Mouse (Mus musculus): ENCODE measurements at regions not wholly inside any gene's neighbourhood (a gene's known extent, or its start where the extent isn't known, plus 50 kb on each side); places are given as distances from the start of the nearest gene placed in this dataset.
"Not testable (repeated sequence)": the region's sequence is repeated elsewhere in the genome, so short reads cannot be mapped to it uniquely, and the experiment has no call there.

GRCm38 (mm10) chr11:114483823-114484667, 184.3 kb upstream of the Rpl38 start:
- Histone ChIP-seq H3K9me3 (ENCODE audit: control insufficient read depth, low read length) (no peaks in the 10 kb centered on the region), H3K36me3 (ENCODE audit: control insufficient read depth) (no peaks in the 10 kb centered on the region), H3K27me3 (ENCODE audit: control insufficient read depth) (no peaks in the 10 kb centered on the region; the same call in 1 of the 2 replicates), H3K4me1 (ENCODE audit: control insufficient read depth) (peaks cover 8% of the 10 kb centered on the region), H3K4me3 (replicated peaks) (no peak overlapping the region)
- TF ChIP-seq GATA1 (IDR thresholded peaks at IDR 0.05; ENCODE audit: low read length) (no peak), TAL1 (IDR thresholded peaks at IDR 0.05; ENCODE audit: low read length) (no peak)

- H3K4me3 ChIP-seq (replicated peaks); H3K36me3 ChIP-seq (ENCODE audit: control insufficient read depth); H3K9me3 ChIP-seq (ENCODE audit: control insufficient read depth, low read length); H3K4me1 ChIP-seq (ENCODE audit: control insufficient read depth); H3K27me3 ChIP-seq (ENCODE audit: control insufficient read depth): not testable (repeated sequence)
Measured at GRCm38 (mm10) chr11:114483350-114483749, 185.0 kb upstream of the Rpl38 start.

- TF ChIP-seq GATA1 (IDR thresholded peaks at IDR 0.05; ENCODE audit: low read length) (no peak), TAL1 (IDR thresholded peaks at IDR 0.05; ENCODE audit: low read length) (no peak)
- Histone ChIP-seq H3K27me3 (ENCODE audit: control insufficient read depth) (no peaks in the 10 kb centered on the region; the same call in 1 of the 2 replicates), H3K36me3 (ENCODE audit: control insufficient read depth) (no peaks in the 10 kb centered on the region), H3K4me3 (replicated peaks) (no peak overlapping the region), H3K4me1 (ENCODE audit: control insufficient read depth) (peaks cover 8% of the 10 kb centered on the region), H3K9me3 (ENCODE audit: control insufficient read depth, low read length) (no peaks in the 10 kb centered on the region)
Measured at GRCm38 (mm10) chr11:114482070-114482469, 186.3 kb upstream of the Rpl38 start.

- TF ChIP-seq TAL1 (IDR thresholded peaks at IDR 0.05; ENCODE audit: low read length), result no peak
- TF ChIP-seq GATA1 (IDR thresholded peaks at IDR 0.05; ENCODE audit: low read length), result no peak
- Histone ChIP-seq H3K9me3 (ENCODE audit: control insufficient read depth, low read length) (no peaks in the 10 kb centered on the region), H3K4me1 (ENCODE audit: control insufficient read depth) (peaks cover 8% of the 10 kb centered on the region), H3K36me3 (ENCODE audit: control insufficient read depth) (no peaks in the 10 kb centered on the region), H3K4me3 (replicated peaks) (no peak overlapping the region), H3K27me3 (ENCODE audit: control insufficient read depth) (no peaks in the 10 kb centered on the region)
Measured at GRCm38 (mm10) chr11:114481037-114481436, 187.3 kb upstream of the Rpl38 start.

GRCm38 (mm10) chr11:114480119-114480540, 188.2 kb upstream of the Rpl38 start:
- H3K4me3 ChIP-seq (replicated peaks), result no peak overlapping the region
- no peaks in the 10 kb centered on the region for H3K27me3 ChIP-seq (ENCODE audit: control insufficient read depth)
- H3K4me1 ChIP-seq (ENCODE audit: control insufficient read depth), result peaks cover 1% of the 10 kb centered on the region
- H3K36me3 ChIP-seq (ENCODE audit: control insufficient read depth), result no peaks in the 10 kb centered on the region
- no peaks in the 10 kb centered on the region for H3K9me3 ChIP-seq (ENCODE audit: control insufficient read depth, low read length)
- TF ChIP-seq GATA1 (IDR thresholded peaks at IDR 0.05; ENCODE audit: low read length) (no peak), TAL1 (IDR thresholded peaks at IDR 0.05; ENCODE audit: low read length) (no peak)

GRCm38 (mm10) chr11:114478736-114479135, 189.6 kb upstream of the Rpl38 start:
- no peaks in the 10 kb centered on the region for H3K36me3 ChIP-seq (ENCODE audit: control insufficient read depth)
- TF ChIP-seq TAL1 (IDR thresholded peaks at IDR 0.05; ENCODE audit: low read length) (no peak), GATA1 (IDR thresholded peaks at IDR 0.05; ENCODE audit: low read length) (no peak)
- H3K9me3 ChIP-seq (ENCODE audit: control insufficient read depth, low read length), result no peaks in the 10 kb centered on the region
- H3K4me3 ChIP-seq (replicated peaks), result no peak overlapping the region
- no peaks in the 10 kb centered on the region for H3K27me3 ChIP-seq (ENCODE audit: control insufficient read depth)
- H3K4me1 ChIP-seq (ENCODE audit: control insufficient read depth), result no peaks in the 10 kb centered on the region

GRCm38 (mm10) chr11:114477365-114477764, 191.0 kb upstream of the Rpl38 start:
- no peak overlapping the region for H3K4me3 ChIP-seq (replicated peaks)
- H3K27me3 ChIP-seq (ENCODE audit: control insufficient read depth), result peaks cover 6% of the 10 kb centered on the region
- no peaks in the 10 kb centered on the region for H3K36me3 ChIP-seq (ENCODE audit: control insufficient read depth)
- TF ChIP-seq GATA1 (IDR thresholded peaks at IDR 0.05; ENCODE audit: low read length) (no peak), TAL1 (IDR thresholded peaks at IDR 0.05; ENCODE audit: low read length) (no peak)
- H3K9me3 ChIP-seq (ENCODE audit: control insufficient read depth, low read length), result no peaks in the 10 kb centered on the region
- no peaks in the 10 kb centered on the region for H3K4me1 ChIP-seq (ENCODE audit: control insufficient read depth)

- no peak for TF ChIP-seq TAL1 (IDR thresholded peaks at IDR 0.05; ENCODE audit: low read length)
- TF ChIP-seq GATA1 (IDR thresholded peaks at IDR 0.05; ENCODE audit: low read length), result no peak
- Histone ChIP-seq H3K9me3 (ENCODE audit: control insufficient read depth, low read length) (no peaks in the 10 kb centered on the region), H3K4me1 (ENCODE audit: control insufficient read depth) (no peaks in the 10 kb centered on the region), H3K27me3 (ENCODE audit: control insufficient read depth) (peaks cover 22% of the 10 kb centered on the region), H3K4me3 (replicated peaks) (no peak overlapping the region), H3K36me3 (ENCODE audit: control insufficient read depth) (no peaks in the 10 kb centered on the region)
Measured at GRCm38 (mm10) chr11:114472501-114473260, 195.6 kb upstream of the Rpl38 start.

GRCm38 (mm10) chr11:114468394-114468793, 199.9 kb upstream of the Rpl38 start:
- TF ChIP-seq GATA1 (IDR thresholded peaks at IDR 0.05; ENCODE audit: low read length), result no peak
- TF ChIP-seq TAL1 (IDR thresholded peaks at IDR 0.05; ENCODE audit: low read length), result no peak
- H3K36me3 ChIP-seq (ENCODE audit: control insufficient read depth), result no peaks in the 10 kb centered on the region
- no peaks in the 10 kb centered on the region for H3K4me1 ChIP-seq (ENCODE audit: control insufficient read depth)
- peaks cover 21% of the 10 kb centered on the region for H3K27me3 ChIP-seq (ENCODE audit: control insufficient read depth)
- no peak overlapping the region for H3K4me3 ChIP-seq (replicated peaks)
- no peaks in the 10 kb centered on the region for H3K9me3 ChIP-seq (ENCODE audit: control insufficient read depth, low read length)
